Mouse (Mus musculus): ENCODE data around the gene Tmem128.

DNA sequence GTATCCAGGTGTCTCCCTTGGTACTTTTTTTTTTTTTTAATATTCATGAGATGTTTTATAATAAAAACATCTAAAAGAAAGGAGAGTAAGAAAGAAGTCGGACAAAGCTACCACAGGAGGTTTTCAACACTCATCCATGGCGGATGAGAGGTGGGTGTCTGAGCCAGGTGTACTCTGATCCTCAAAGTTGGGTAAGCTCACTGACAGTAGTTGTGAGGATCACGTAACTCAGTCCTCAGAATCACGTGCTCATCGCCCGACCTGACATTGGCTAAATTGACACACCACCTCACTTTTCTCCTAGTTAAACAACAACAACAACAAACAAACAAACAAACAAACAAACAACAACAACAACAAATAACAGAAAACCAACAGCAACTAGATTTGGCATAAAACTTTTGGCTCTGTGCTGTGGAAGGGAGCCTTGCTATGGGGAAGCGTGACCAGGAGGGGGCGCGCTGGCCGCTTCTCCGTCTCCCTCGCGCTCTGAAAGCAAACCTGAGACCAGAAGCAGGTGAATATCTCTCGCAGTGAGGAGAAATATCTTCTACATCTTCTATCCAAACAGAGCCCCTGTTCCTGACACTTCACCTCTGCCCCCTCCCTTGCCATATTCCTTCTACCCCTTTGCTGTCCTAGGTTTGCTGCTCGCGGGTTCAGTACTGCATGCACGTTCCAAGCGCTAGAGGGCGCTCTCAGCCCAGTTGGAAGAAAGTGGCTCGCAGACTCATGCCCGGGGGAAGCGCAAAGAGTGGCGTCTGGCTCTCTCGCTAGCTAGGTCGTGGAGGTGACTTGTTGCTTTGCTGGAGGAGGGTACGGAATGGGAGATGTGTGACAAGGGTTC, 47.5 kb downstream of the Tmem128 start:
- no peak for TF ChIP-seq EP300 (IDR thresholded peaks at IDR 0.05; ENCODE audit: low read depth)
- TF ChIP-seq CTCF (IDR thresholded peaks at IDR 0.05; ENCODE audit: low read depth) = peak; percentile 96

Measured in heart, postnatal 0 days (tissue).